ENCODE assay signal across 14 mouse cellular contexts in the genomic region with DNA sequence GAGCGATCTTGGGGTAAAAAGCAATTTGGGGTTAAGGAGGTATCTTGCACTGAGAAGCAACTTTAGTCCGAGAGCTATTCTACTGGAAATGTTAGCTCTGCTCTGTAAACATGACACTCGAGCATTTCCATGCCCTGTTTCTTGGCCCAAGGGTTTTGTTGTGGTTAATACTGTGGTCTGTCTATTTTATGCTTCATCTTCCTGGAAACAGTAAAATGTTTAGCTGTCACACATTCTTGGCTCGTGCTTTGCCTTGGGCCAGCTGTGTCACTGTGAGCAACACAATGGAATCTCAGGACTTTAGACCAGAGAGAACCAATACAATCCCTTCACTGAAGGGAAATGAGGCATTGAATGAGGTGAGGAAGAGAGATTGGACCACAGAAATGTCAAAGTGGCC. TPM values are rescaled to one million over a fixed set of nuclear protein-coding genes. Genes with fewer than 3 reads are reported as not detected.
DNase-seq lines count a peak whose midpoint lies in the region; ATAC-seq lines count a peak whose summit lies in the region.
"Had no signal": no experiment of that assay in that cellular context is flagged by ENCODE, and none has a peak within 500 bp of the region (broad histone marks: within the 10 kb centered on the region; RNA-seq: fewer than 3 reads in every experiment).

No protein-coding gene starts in this region.

- H3K36me3 ChIP-seq in kidney, embryonic 14.5 days (ENCODE audit: control insufficient read depth, insufficient read depth, low read length): no peaks in the 10 kb centered on the region
- no peaks in the 10 kb centered on the region for H3K36me3 ChIP-seq in intestine, embryonic 15.5 days
- no peaks in the 10 kb centered on the region for H3K36me3 ChIP-seq in stomach, embryonic 15.5 days
- H3K36me3 ChIP-seq in hindbrain, embryonic 14.5 days (replicated peaks; ENCODE audit: control insufficient read depth, insufficient read depth): no peaks in the 10 kb centered on the region
- H3K36me3 ChIP-seq: heart, embryonic 15.5 days; liver, embryonic 12.5 days had no signal

- no peaks in the 10 kb centered on the region for H3K27me3 ChIP-seq in kidney, embryonic 14.5 days (ENCODE audit: control insufficient read depth, insufficient read depth, low read length)
- H3K27me3 ChIP-seq in intestine, embryonic 15.5 days (replicated peaks): no peaks in the 10 kb centered on the region
- H3K27me3 ChIP-seq in stomach, embryonic 15.5 days (replicated peaks): no peaks in the 10 kb centered on the region
- H3K27me3 ChIP-seq in hindbrain, embryonic 14.5 days (ENCODE audit: control insufficient read depth, insufficient read depth, low read length): no peaks in the 10 kb centered on the region
- H3K27me3 ChIP-seq: heart, embryonic 15.5 days; liver, embryonic 12.5 days had no signal

- no peak overlapping the region for H3K9ac ChIP-seq in kidney, embryonic 14.5 days (ENCODE audit: low read depth, low read length)
- no peak overlapping the region for H3K9ac ChIP-seq in intestine, embryonic 15.5 days
- H3K9ac ChIP-seq in stomach, embryonic 15.5 days: no peak overlapping the region
- H3K9ac ChIP-seq in hindbrain, embryonic 14.5 days: no peak overlapping the region
- H3K9ac ChIP-seq: heart, embryonic 15.5 days; liver, embryonic 12.5 days had no signal

- no peaks in the 10 kb centered on the region for H3K4me1 ChIP-seq in kidney, embryonic 14.5 days (ENCODE audit: control insufficient read depth, insufficient read depth, low read length)
- H3K4me1 ChIP-seq in intestine, embryonic 15.5 days (replicated peaks): 0 out of 2 replicates have a peak, but pooled peaks cover 11% of the 10 kb centered on the region
- no peaks in the 10 kb centered on the region for H3K4me1 ChIP-seq in stomach, embryonic 15.5 days
- no peaks in the 10 kb centered on the region for H3K4me1 ChIP-seq in hindbrain, embryonic 14.5 days (replicated peaks; ENCODE audit: control insufficient read depth, insufficient read depth, low read length)
- H3K4me1 ChIP-seq: heart, embryonic 15.5 days; liver, embryonic 12.5 days had no signal

- no peak overlapping the region for H3K4me2 ChIP-seq in kidney, embryonic 14.5 days (replicated peaks; ENCODE audit: low read depth, low read length)
- no peak overlapping the region for H3K4me2 ChIP-seq in intestine, embryonic 15.5 days (replicated peaks)
- no peak overlapping the region for H3K4me2 ChIP-seq in stomach, embryonic 15.5 days
- no peak overlapping the region for H3K4me2 ChIP-seq in hindbrain, embryonic 14.5 days (replicated peaks)
- H3K4me2 ChIP-seq: heart, embryonic 15.5 days; liver, embryonic 12.5 days had no signal

- H3K27ac ChIP-seq in kidney, embryonic 14.5 days (ENCODE audit: low read depth, low read length): no peak overlapping the region
- H3K27ac ChIP-seq in intestine, embryonic 15.5 days: peak overlapping the region; percentile 58
- 0 out of 2 replicates have a peak overlapping the region, but pooled peaks have one; percentile 18 for H3K27ac ChIP-seq in stomach, embryonic 15.5 days
- H3K27ac ChIP-seq in hindbrain, embryonic 14.5 days: no peak overlapping the region
- H3K27ac ChIP-seq: gastrocnemius, adult 2 months; heart, embryonic 15.5 days; liver, embryonic 12.5 days had no signal

- H3K4me3 ChIP-seq in kidney, embryonic 14.5 days (ENCODE audit: low read length): no peak overlapping the region
- H3K4me3 ChIP-seq in intestine, embryonic 15.5 days (replicated peaks): no peak overlapping the region
- no peak overlapping the region for H3K4me3 ChIP-seq in stomach, embryonic 15.5 days (replicated peaks)
- H3K4me3 ChIP-seq in hindbrain, embryonic 14.5 days (replicated peaks; ENCODE audit: low read length): no peak overlapping the region
- H3K4me3 ChIP-seq: gastrocnemius, adult 2 months; heart, embryonic 15.5 days; liver, embryonic 12.5 days had no signal

- H3K9me3 ChIP-seq in kidney, embryonic 14.5 days (ENCODE audit: control insufficient read depth, low read length): no peaks in the 10 kb centered on the region
- no peaks in the 10 kb centered on the region for H3K9me3 ChIP-seq in intestine, embryonic 15.5 days
- no peaks in the 10 kb centered on the region for H3K9me3 ChIP-seq in stomach, embryonic 15.5 days
- H3K9me3 ChIP-seq in hindbrain, embryonic 14.5 days (ENCODE audit: control insufficient read depth, low read length): no peaks in the 10 kb centered on the region
- H3K9me3 ChIP-seq: heart, embryonic 15.5 days; liver, embryonic 12.5 days had no signal

- ATAC-seq in kidney, embryonic 14.5 days (ENCODE audit: low FRiP score, low TSS enrichment): no peak
- ATAC-seq in intestine, embryonic 15.5 days: peak; percentile 41; the same call in 1 of the 2 replicates
- no peak for ATAC-seq in stomach, embryonic 15.5 days (ENCODE audit: insufficient read depth, low FRiP score, low read depth)
- ATAC-seq in hindbrain, embryonic 14.5 days (ENCODE audit: low FRiP score): no peak
- ATAC-seq: liver, embryonic 12.5 days had no signal

- peak; percentile 60 for DNase-seq in kidney, adult 11 months
- DNase-seq in kidney, postnatal 36 days: peak; percentile 53 to 56
- no peak for DNase-seq in right cerebral cortex, adult 18-20 months
- DNase-seq in hindbrain, embryonic 14.5 days (ENCODE audit: low spot score): no peak
- DNase-seq in embryo, embryonic 10.5 days (ENCODE audit: low spot score): no peak
- DNase-seq: adrenal gland, postnatal 25 days; embryo, embryonic 11 days; gastrocnemius, adult 2 months; thymus, postnatal 4 days had no signal

- WGBS in kidney, embryonic 14.5 days: 51% methylated on average over 4 of the region's 4 CpGs
- 32% methylated on average over 4 of the region's 4 CpGs for WGBS in intestine, embryonic 15.5 days
- 30% methylated on average over 4 of the region's 4 CpGs for WGBS in stomach, embryonic 15.5 days
- 68% methylated on average over 4 of the region's 4 CpGs for WGBS in hindbrain, embryonic 14.5 days

RNA-seq across cellular contexts. Expression of gene Ptprf, which starts 40.6 kb away (rescaled TPM):
- polyA plus RNA-seq in kidney, embryonic 14.5 days (2014; fragmentation: Nextera tagmentation; extraction: Ambion mirVana): 53.3 and 68.1 TPM in 2 replicates
- polyA plus RNA-seq in intestine, embryonic 15.5 days (2015; fragmentation: Nextera tagmentation; extraction: Ambion mirVana): 57.7 and 62.4 TPM in 2 replicates
- polyA plus RNA-seq in stomach, embryonic 15.5 days (2015; fragmentation: Nextera tagmentation; extraction: Ambion mirVana): 79.2 and 85.6 TPM in 2 replicates
- 67.1 and 68.2 TPM in 2 replicates for polyA plus RNA-seq in hindbrain, embryonic 14.5 days (2014; fragmentation: Nextera tagmentation; extraction: Ambion mirVana)

Comparison
In these comparisons a context has a peak if more than half of its experiments do, and no peak if none do; other contexts are left out.
1. DNase-seq: peak in kidney, adult 11 months (single experiment) and kidney, postnatal 36 days (2 of 2); none in right cerebral cortex, adult 18-20 months (single experiment), hindbrain, embryonic 14.5 days (single experiment) and embryo, embryonic 10.5 days (single experiment).
2. H3K27ac ChIP-seq: peak in intestine, embryonic 15.5 days (single experiment) and stomach, embryonic 15.5 days (single experiment); none in kidney, embryonic 14.5 days (single experiment) and hindbrain, embryonic 14.5 days (single experiment).